Comparison of ENCODE assay signal across 8 mouse cellular contexts in genomic region chr5:4191671-4192480, GRCm38 (mm10). TPM values are rescaled to one million over a fixed set of nuclear protein-coding genes. Genes with fewer than 3 reads are reported as not detected.
A peak's percentile ranks its signal among the peaks of the same experiment; 100 is the strongest.
DNase-seq lines count a peak whose midpoint lies in the region; ATAC-seq and TF ChIP-seq lines count a peak whose summit lies in the region.
"Not testable (repeated sequence)": the region's sequence is repeated elsewhere in the genome, so short reads cannot be mapped to it uniquely, and the experiment has no call there.

Gene Mterf1b, plus strand, starts transcription at chr5:4192367.

- H3K4me3 ChIP-seq in ES-Bruce4 (ENCODE audit: low read depth, low read length) = peak within 1 kb of the TSS; percentile 49
- peak within 1 kb of the TSS; percentile 54 for H3K4me3 ChIP-seq in cerebellum, adult 2 months (replicated peaks; ENCODE audit: insufficient read depth, low read depth, low read length)
- peak within 1 kb of the TSS; percentile 50 for H3K4me3 ChIP-seq in heart, embryonic 15.5 days
- H3K4me3 ChIP-seq in liver, embryonic 15.5 days (replicated peaks) = peak within 1 kb of the TSS; percentile 67
- H3K4me3 ChIP-seq in midbrain, embryonic 16.5 days (ENCODE audit: low read depth, low read length) = peak within 1 kb of the TSS; percentile 42
- H3K4me3 ChIP-seq in stomach, embryonic 15.5 days (replicated peaks) = peak within 1 kb of the TSS; percentile 42

- not testable (repeated sequence) for H3K36me3 ChIP-seq in ES-Bruce4 (ENCODE audit: control insufficient read depth, insufficient read depth, low read length, poor library complexity, severe bottlenecking); heart, embryonic 15.5 days; liver, embryonic 15.5 days (replicated peaks); midbrain, embryonic 16.5 days (ENCODE audit: control insufficient read depth, insufficient read depth, low read length); stomach, embryonic 15.5 days

- H3K4me1 ChIP-seq in ES-Bruce4 (ENCODE audit: control insufficient read depth, insufficient read depth, low read length); cerebellum, adult 2 months (ENCODE audit: control insufficient read depth, insufficient read depth, low read length); liver, embryonic 15.5 days (replicated peaks); midbrain, embryonic 16.5 days (ENCODE audit: control insufficient read depth, insufficient read depth, low read length); stomach, embryonic 15.5 days: not testable (repeated sequence)
- H3K4me1 ChIP-seq in heart, embryonic 15.5 days (replicated peaks) = peaks cover 11% of the 10 kb centered on the region

- TF ChIP-seq CTCF in ES-Bruce4 (IDR thresholded peaks at IDR 0.05; ENCODE audit: low read depth, low read length); cerebellum, adult 2 months (IDR thresholded peaks at IDR 0.05; ENCODE audit: borderline replicate concordance, insufficient read depth, low read depth, low read length): not testable (repeated sequence)

- not testable (repeated sequence) for TF ChIP-seq EP300 in ES-Bruce4 (IDR thresholded peaks at IDR 0.05; ENCODE audit: insufficient read depth, low read depth, low read length)

- not testable (repeated sequence) for H3K27me3 ChIP-seq in ES-Bruce4 (ENCODE audit: control insufficient read depth, insufficient read depth, low read length, poor library complexity, severe bottlenecking); cerebellum, adult 2 months (ENCODE audit: control insufficient read depth, insufficient read depth, low read length); heart, embryonic 15.5 days; liver, embryonic 15.5 days; midbrain, embryonic 16.5 days (ENCODE audit: control insufficient read depth, insufficient read depth, low read depth, low read length); stomach, embryonic 15.5 days (replicated peaks)

- peak within 1 kb of the TSS; percentile 64 for H3K9ac ChIP-seq in ES-Bruce4 (ENCODE audit: low read depth, poor library complexity, severe bottlenecking)
- H3K9ac ChIP-seq in heart, embryonic 15.5 days = peak within 1 kb of the TSS; percentile 52
- peak within 1 kb of the TSS; percentile 57 for H3K9ac ChIP-seq in liver, embryonic 15.5 days
- H3K9ac ChIP-seq in midbrain, embryonic 16.5 days (ENCODE audit: low read depth, low read length) = peak within 1 kb of the TSS; percentile 30; the same call in 1 of the 2 replicates
- H3K9ac ChIP-seq in stomach, embryonic 15.5 days = not testable (repeated sequence)

- 34% methylated on average over 13 of the region's 37 CpGs for WGBS in cerebellum, adult 2 months
- 65% methylated on average over 11 of the region's 37 CpGs for WGBS in heart, embryonic 15.5 days
- WGBS in liver, embryonic 15.5 days (ENCODE audit: insufficient replicate concordance) = 54% methylated on average over 12 of the region's 37 CpGs
- WGBS in midbrain, embryonic 16.5 days = 63% methylated on average over 11 of the region's 37 CpGs
- 59% methylated on average over 12 of the region's 37 CpGs for WGBS in stomach, embryonic 15.5 days

- peak; percentile 100 for ATAC-seq in erythroid progenitor cell, adult 5-6 weeks (replicated peaks; ENCODE audit: low FRiP score, poor library complexity, severe bottlenecking)
- peak; percentile 96 for ATAC-seq in heart, embryonic 15.5 days (replicated peaks; ENCODE audit: insufficient number of reproducible peaks, insufficient read depth, low FRiP score, low read depth)
- ATAC-seq in liver, embryonic 15.5 days (ENCODE audit: insufficient read depth) = peak; percentile 100
- peak; percentile 99 for ATAC-seq in midbrain, embryonic 16.5 days
- ATAC-seq in stomach, embryonic 15.5 days (ENCODE audit: insufficient read depth, low FRiP score, low read depth) = peak; percentile 99

- H3K4me2 ChIP-seq in heart, embryonic 15.5 days = peak within 1 kb of the TSS; percentile 70
- H3K4me2 ChIP-seq in liver, embryonic 15.5 days = peak within 1 kb of the TSS; percentile 80
- H3K4me2 ChIP-seq in midbrain, embryonic 16.5 days (ENCODE audit: low read length) = peak within 1 kb of the TSS; percentile 67
- peak within 1 kb of the TSS; percentile 61 for H3K4me2 ChIP-seq in stomach, embryonic 15.5 days

- H3K9me3 ChIP-seq in ES-Bruce4 (replicated peaks; ENCODE audit: control insufficient read depth, insufficient read depth, low read length, poor library complexity, severe bottlenecking); heart, embryonic 15.5 days (replicated peaks); liver, embryonic 15.5 days (replicated peaks); midbrain, embryonic 16.5 days (replicated peaks; ENCODE audit: control insufficient read depth, low read length, poor library complexity, severe bottlenecking); stomach, embryonic 15.5 days: not testable (repeated sequence)

- peak; percentile 18 to 38 for DNase-seq in cerebellum, adult 2 months
- peak; percentile 13 for DNase-seq in kidney, adult 18-20 months

- not testable (repeated sequence) for H3K27ac ChIP-seq in ES-Bruce4 (ENCODE audit: insufficient read depth, low read length); heart, embryonic 15.5 days; liver, embryonic 15.5 days (replicated peaks); midbrain, embryonic 16.5 days (ENCODE audit: low read length); stomach, embryonic 15.5 days
- H3K27ac ChIP-seq in cerebellum, adult 2 months (ENCODE audit: insufficient read depth, low read length) = peak within 1 kb of the TSS; percentile 50; the same call in 1 of the 2 replicates

- not testable (repeated sequence) for TF ChIP-seq POLR2A in ES-Bruce4 (IDR thresholded peaks at IDR 0.05; ENCODE audit: insufficient read depth, low read length); cerebellum, adult 2 months (IDR thresholded peaks at IDR 0.05; ENCODE audit: borderline replicate concordance, insufficient read depth, low read length)

RNA-seq across cellular contexts. Expression of gene Mterf1b, which starts in this region (rescaled TPM):
- polyA plus RNA-seq in ES-Bruce4 (2011; ENCODE audit: insufficient read depth, insufficient read length, low read depth, missing spikeins) = 2.8 and 4.2 TPM in 2 replicates
- 2.9 and 3.5 TPM in 2 replicates for polyA plus RNA-seq in cerebellum, adult 2 months (2012; rRNA removed)
- 1.1 and 5.4 TPM in 2 replicates for total RNA-seq in erythroid progenitor cell, adult 5-6 weeks (2015; ENCODE audit: low replicate concordance)
- total RNA-seq in erythroid progenitor cell, adult 5-6 weeks (2017; ENCODE audit: low replicate concordance) = 1.8 and 3.5 TPM in 2 replicates
- 1.3 and 1.9 TPM in 2 replicates for polyA plus RNA-seq in heart, embryonic 15.5 days (2015; fragmentation: Nextera tagmentation; extraction: Ambion mirVana)
- 2.0 TPM in 2 replicates for polyA plus RNA-seq in liver, embryonic 15.5 days (2015; fragmentation: Nextera tagmentation; extraction: Ambion mirVana)
- 2.5 and 3.3 TPM in 2 replicates for polyA plus RNA-seq in midbrain, embryonic 16.5 days (2015; fragmentation: Nextera tagmentation; extraction: Ambion mirVana)
- 2.9 and 4.1 TPM in 2 replicates for polyA plus RNA-seq in stomach, embryonic 15.5 days (2015; fragmentation: Nextera tagmentation; extraction: Ambion mirVana)
